9 mouse cellular contexts compared by ENCODE assay signal in the genomic region with DNA sequence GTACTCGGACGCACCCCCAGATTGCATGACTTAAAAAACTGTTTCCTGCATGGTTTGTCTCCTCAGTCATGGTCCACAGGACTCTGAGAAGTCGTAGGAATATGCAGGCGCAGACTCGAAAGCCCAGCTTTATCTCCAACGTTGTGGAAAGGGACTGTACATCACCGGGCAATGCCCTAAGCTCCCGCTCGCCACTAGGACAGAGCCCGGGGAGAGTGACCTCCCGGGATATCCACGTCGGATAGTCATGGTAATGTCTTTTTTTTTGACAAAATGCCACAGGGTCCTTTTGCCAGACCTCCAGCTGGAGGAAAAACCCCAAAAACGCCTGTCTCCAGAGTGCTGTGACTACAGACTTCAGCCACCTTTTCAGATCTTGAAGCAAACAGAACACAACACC. TPM values are rescaled to one million over a fixed set of nuclear protein-coding genes. Genes with fewer than 3 reads are reported as not detected.
DNase-seq lines count a peak whose midpoint lies in the region; ATAC-seq lines count a peak whose summit lies in the region.
"Had no signal": no experiment of that assay in that cellular context is flagged by ENCODE, and none has a peak within 500 bp of the region (broad histone marks: within the 10 kb centered on the region; RNA-seq: fewer than 3 reads in every experiment).

No protein-coding gene starts in this region.

- DNase-seq in kidney, adult 18-20 months: peak; percentile 40
- DNase-seq in kidney, adult 11 months: no peak
- DNase-seq in adrenal gland, postnatal 14 days: peak; percentile 52
- DNase-seq in heart, embryonic 10.5 days (ENCODE audit: low spot score): no peak
- peak; percentile 30 for DNase-seq in midbrain, embryonic 10.5 days (ENCODE audit: low spot score)
- no peak for DNase-seq in c-Kit-positive CD71-positive TER-119-positive erythroid progenitor cells, embryonic 14.5 days (ENCODE audit: low spot score)
- DNase-seq in left cerebral cortex, adult 11 months (ENCODE audit: low spot score): no peak

- H3K4me1 ChIP-seq in heart, embryonic 10.5 days: peaks cover 10% of the 10 kb centered on the region; the same call in 1 of the 2 replicates
- H3K4me1 ChIP-seq in kidney, embryonic 16.5 days (ENCODE audit: insufficient read depth, low read length): peaks cover 13% of the 10 kb centered on the region
- peaks cover 27% of the 10 kb centered on the region for H3K4me1 ChIP-seq in midbrain, embryonic 10.5 days

- H3K4me3 ChIP-seq in heart, embryonic 10.5 days: peak overlapping the region; percentile 76
- peak overlapping the region; percentile 78 for H3K4me3 ChIP-seq in kidney, embryonic 16.5 days (ENCODE audit: low read length)
- H3K4me3 ChIP-seq in midbrain, embryonic 10.5 days: peak overlapping the region; percentile 85

- peaks cover 41% of the 10 kb centered on the region for H3K36me3 ChIP-seq in heart, embryonic 10.5 days
- peaks cover 20% of the 10 kb centered on the region; the same call in 1 of the 2 replicates for H3K36me3 ChIP-seq in kidney, embryonic 16.5 days (ENCODE audit: insufficient read depth, low read length)
- H3K36me3 ChIP-seq in midbrain, embryonic 10.5 days: peaks cover 40% of the 10 kb centered on the region

- no peaks in the 10 kb centered on the region for H3K27me3 ChIP-seq in heart, embryonic 10.5 days (ENCODE audit: insufficient read depth, poor library complexity, severe bottlenecking)
- H3K27me3 ChIP-seq in kidney, embryonic 16.5 days (ENCODE audit: insufficient read depth, low read length): no peaks in the 10 kb centered on the region
- no peaks in the 10 kb centered on the region for H3K27me3 ChIP-seq in midbrain, embryonic 10.5 days (ENCODE audit: low read depth, poor library complexity, severe bottlenecking)

- H3K27ac ChIP-seq in heart, embryonic 10.5 days: peak overlapping the region; percentile 92
- H3K27ac ChIP-seq in kidney, embryonic 16.5 days (ENCODE audit: low read length): peak overlapping the region; percentile 95
- peak overlapping the region; percentile 94 for H3K27ac ChIP-seq in midbrain, embryonic 10.5 days (replicated peaks)

- no peaks in the 10 kb centered on the region for H3K9me3 ChIP-seq in heart, embryonic 10.5 days
- no peaks in the 10 kb centered on the region for H3K9me3 ChIP-seq in kidney, embryonic 16.5 days (ENCODE audit: low read length)
- H3K9me3 ChIP-seq in midbrain, embryonic 10.5 days (replicated peaks): no peaks in the 10 kb centered on the region

- H3K4me2 ChIP-seq in kidney, embryonic 16.5 days (replicated peaks; ENCODE audit: low read depth, low read length): peak overlapping the region; percentile 76

- no peak for ATAC-seq in kidney, embryonic 16.5 days (ENCODE audit: low FRiP score, low TSS enrichment)

- H3K9ac ChIP-seq in kidney, embryonic 16.5 days (replicated peaks; ENCODE audit: low read length): peak overlapping the region; percentile 85

- under 1% methylated on average over 14 of the region's 14 CpGs for WGBS in heart, embryonic 10.5 days
- WGBS in kidney, embryonic 16.5 days: 0% methylated on average over 14 of the region's 14 CpGs
- WGBS in midbrain, embryonic 10.5 days: under 1% methylated on average over 14 of the region's 14 CpGs

RNA-seq across cellular contexts. Expression of gene Rcc1, which starts 0.7 kb away (rescaled TPM):
- 20.6 and 24.9 TPM in 2 replicates for total RNA-seq in adrenal gland, postnatal 14 days (2021)
- 61.4 and 93.4 TPM in 2 replicates for polyA plus RNA-seq in heart, embryonic 10.5 days (2016; fragmentation: Nextera tagmentation; extraction: Ambion mirVana)
- 89.6 and 92.7 TPM in 2 replicates for polyA plus RNA-seq in kidney, embryonic 16.5 days (2015; fragmentation: Nextera tagmentation; extraction: Ambion mirVana)
- 144 and 164 TPM in 2 replicates for polyA plus RNA-seq in midbrain, embryonic 10.5 days (2016; fragmentation: Nextera tagmentation; extraction: Ambion mirVana)

RNA-seq across cellular contexts. Expression of gene Trnau1ap, which starts 23.4 kb away (rescaled TPM):
- 33.2 and 35.3 TPM in 2 replicates for total RNA-seq in adrenal gland, postnatal 14 days (2021)
- polyA plus RNA-seq in heart, embryonic 10.5 days (2016; fragmentation: Nextera tagmentation; extraction: Ambion mirVana): 82.0 and 92.0 TPM in 2 replicates
- 75.8 and 77.0 TPM in 2 replicates for polyA plus RNA-seq in kidney, embryonic 16.5 days (2015; fragmentation: Nextera tagmentation; extraction: Ambion mirVana)
- 83.5 and 87.8 TPM in 2 replicates for polyA plus RNA-seq in midbrain, embryonic 10.5 days (2016; fragmentation: Nextera tagmentation; extraction: Ambion mirVana)

RNA-seq across cellular contexts. Expression of gene Rab42, which starts 49.6 kb away (rescaled TPM):
- total RNA-seq in adrenal gland, postnatal 14 days (2021): 0.93 and 3.5 TPM in 2 replicates
- 1.1 and 1.9 TPM in 2 replicates for polyA plus RNA-seq in heart, embryonic 10.5 days (2016; fragmentation: Nextera tagmentation; extraction: Ambion mirVana)
- polyA plus RNA-seq in kidney, embryonic 16.5 days (2015; fragmentation: Nextera tagmentation; extraction: Ambion mirVana): 3.9 and 4.1 TPM in 2 replicates
- polyA plus RNA-seq in midbrain, embryonic 10.5 days (2016; fragmentation: Nextera tagmentation; extraction: Ambion mirVana): 0.79 and 0.85 TPM in 2 replicates
- total RNA-seq: neutrophil, adult 5-6 weeks had no signal

Comparison
In these comparisons a context has a peak if more than half of its experiments do, and no peak if none do; other contexts are left out.
1. DNase-seq: peak in kidney, adult 18-20 months (single experiment), adrenal gland, postnatal 14 days (single experiment) and midbrain, embryonic 10.5 days (single experiment); none in kidney, adult 11 months (single experiment), heart, embryonic 10.5 days (single experiment), c-Kit-positive CD71-positive TER-119-positive erythroid progenitor cells, embryonic 14.5 days (single experiment) and left cerebral cortex, adult 11 months (single experiment).
2. Peak in every context shown above with its lines, with median percentiles within 50 percentile points of each other: H3K27ac ChIP-seq and H3K4me3 ChIP-seq.